Mouse (Mus musculus) natural killer cell, adult 2 months (primary cell): ENCODE measurements around the gene Hipk2.

Experiments used
- DNase-seq, 2 experiments: peaks; one replicate each; pipeline ENCODE4 v3.0.0; 2022; ENCODE audit warnings: low spot score in 2 of 2

The Hipk2 gene

GRCm38 (mm10) chr6:38876071-38876911 is at the start of gene Hipk2:
Gene Hipk2, minus strand, starts transcription at chr6:38876165.
- DNase-seq = peak; percentile 53 to 69

GRCm38 (mm10) chr6:38925719-38926118 is 49.8 kb upstream of the Hipk2 start:
- DNase-seq = no peak

- no peak for DNase-seq
Measured at GRCm38 (mm10) chr6:38923870-38924817, 48.2 kb upstream of the Hipk2 start.

GRCm38 (mm10) chr6:38923450-38923849 is 47.5 kb upstream of the Hipk2 start:
- no peak for DNase-seq

GRCm38 (mm10) chr6:38922517-38922916 is 46.6 kb upstream of the Hipk2 start:
- no peak for DNase-seq

- DNase-seq = no peak
Measured at GRCm38 (mm10) chr6:38921810-38922116, 45.8 kb upstream of the Hipk2 start.

- no peak for DNase-seq
Measured at GRCm38 (mm10) chr6:38921095-38921809, 45.3 kb upstream of the Hipk2 start.

GRCm38 (mm10) chr6:38920141-38920540 is 44.2 kb upstream of the Hipk2 start:
- DNase-seq = no peak

GRCm38 (mm10) chr6:38919135-38919740 is 43.3 kb upstream of the Hipk2 start:
- no peak for DNase-seq

GRCm38 (mm10) chr6:38918728-38919127 is 42.8 kb upstream of the Hipk2 start:
- no peak for DNase-seq

- no peak for DNase-seq
Measured at GRCm38 (mm10) chr6:38917415-38917814, 41.5 kb upstream of the Hipk2 start.

GRCm38 (mm10) chr6:38916571-38916970 is 40.6 kb upstream of the Hipk2 start:
- DNase-seq = no peak

GRCm38 (mm10) chr6:38915776-38916175 is 39.8 kb upstream of the Hipk2 start:
- DNase-seq = no peak

GRCm38 (mm10) chr6:38914181-38914580 is 38.2 kb upstream of the Hipk2 start:
- no peak for DNase-seq

GRCm38 (mm10) chr6:38913386-38914042 is 37.5 kb upstream of the Hipk2 start:
- DNase-seq = no peak

GRCm38 (mm10) chr6:38912845-38913244 is 36.9 kb upstream of the Hipk2 start:
- no peak for DNase-seq

- no peak for DNase-seq
Measured at GRCm38 (mm10) chr6:38912121-38912660, 36.2 kb upstream of the Hipk2 start.

- peak; percentile 45 to 71 for DNase-seq
Measured at GRCm38 (mm10) chr6:38910828-38911559, 35.0 kb upstream of the Hipk2 start.

- DNase-seq = no peak
Measured at GRCm38 (mm10) chr6:38908401-38908800, 32.4 kb upstream of the Hipk2 start.

GRCm38 (mm10) chr6:38906005-38906404 is 30.0 kb upstream of the Hipk2 start:
- no peak for DNase-seq
